Mouse (Mus musculus) left cerebral cortex, postnatal 36 days (tissue): ENCODE data around the gene Adap1. TPM values are rescaled to one million over a fixed set of nuclear protein-coding genes. Genes with fewer than 3 reads are reported as not detected.
A peak's percentile ranks its signal among the peaks of the same experiment; 100 is the strongest.

ENCODE experiments used
- DNase-seq, 2 experiments: peaks; one replicate each; pipeline ENCODE4 v3.0.0; 2021 to 2022; ENCODE audit warnings: low spot score in 2 of 2, mixed read lengths in 1 of 2
- intact Hi-C: fragments of 180-260 bp; cut with DNase I; formaldehyde crosslinking; loops from one replicate; pipeline ENCODE4 v1.15.1; 2025
- total RNA-seq, 2 experiments: library from RNA; stranded (reverse); gene quantifications; 2 replicates each; pipeline ENCODE4 v1.2.3; 2021

Adap1 gene
- total RNA-seq, result 100 to 1,000 TPM; 260 to 316 TPM

DNA sequence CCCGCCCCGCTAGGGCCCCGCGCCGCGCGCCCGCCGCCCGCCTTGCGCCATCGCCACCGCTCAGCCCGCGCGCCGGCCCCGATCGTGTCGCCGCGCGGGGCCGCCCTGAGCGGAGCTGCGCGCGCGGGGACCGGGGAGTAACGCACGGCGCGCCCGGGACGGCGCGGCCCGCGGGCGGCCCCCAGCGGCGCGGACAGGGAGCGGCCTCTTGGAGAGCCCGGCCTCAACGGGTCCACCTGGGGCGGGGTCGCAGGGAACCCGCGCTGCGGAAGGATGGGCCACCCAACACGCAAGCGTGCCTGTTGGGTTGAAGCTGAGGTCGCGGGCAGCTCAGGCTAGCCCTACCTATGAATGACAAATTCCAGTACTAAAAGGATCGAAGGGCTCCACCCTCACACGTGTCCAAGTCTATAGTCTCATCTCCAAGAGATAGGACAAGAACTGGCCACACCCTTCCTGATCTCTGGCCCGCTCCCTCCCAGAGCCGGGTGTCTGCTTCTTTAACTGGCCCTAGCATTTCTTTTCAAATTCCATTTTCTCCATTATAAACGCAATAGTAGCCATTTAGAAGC, at the start of gene Adap1:
TSS of gene Adap1 (minus strand) at position 228 of the 572 bp plus-strand sequence.
- intact Hi-C loops, result loop anchor here (1.0 kb wide), 1 partner anchor 43 kb away; no protein-coding TSS in a partner anchor
- DNase-seq, result peak; percentile 75 to 78

DNA sequence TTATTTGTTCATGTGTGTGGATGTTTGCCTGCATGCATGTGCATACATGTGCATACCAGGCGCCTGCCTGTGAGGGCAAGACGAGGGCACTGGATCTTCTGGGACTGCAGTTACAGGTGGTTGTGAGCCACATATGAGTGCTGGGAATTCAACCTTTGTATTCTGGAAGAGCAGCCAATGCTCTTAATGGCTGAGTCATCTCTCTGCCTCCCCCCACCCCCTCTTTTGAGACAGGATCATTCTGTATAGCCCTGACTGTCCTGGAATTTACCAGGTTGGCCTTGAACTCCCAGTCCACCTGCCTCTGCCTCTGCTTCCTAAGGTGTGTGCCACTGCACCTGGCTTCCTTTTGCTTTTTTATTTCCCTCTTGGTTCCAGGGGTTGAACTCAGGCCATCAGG, 49.4 kb upstream of the Adap1 start:
- intact Hi-C loops, result no loop called here
- DNase-seq, result no peak

DNA sequence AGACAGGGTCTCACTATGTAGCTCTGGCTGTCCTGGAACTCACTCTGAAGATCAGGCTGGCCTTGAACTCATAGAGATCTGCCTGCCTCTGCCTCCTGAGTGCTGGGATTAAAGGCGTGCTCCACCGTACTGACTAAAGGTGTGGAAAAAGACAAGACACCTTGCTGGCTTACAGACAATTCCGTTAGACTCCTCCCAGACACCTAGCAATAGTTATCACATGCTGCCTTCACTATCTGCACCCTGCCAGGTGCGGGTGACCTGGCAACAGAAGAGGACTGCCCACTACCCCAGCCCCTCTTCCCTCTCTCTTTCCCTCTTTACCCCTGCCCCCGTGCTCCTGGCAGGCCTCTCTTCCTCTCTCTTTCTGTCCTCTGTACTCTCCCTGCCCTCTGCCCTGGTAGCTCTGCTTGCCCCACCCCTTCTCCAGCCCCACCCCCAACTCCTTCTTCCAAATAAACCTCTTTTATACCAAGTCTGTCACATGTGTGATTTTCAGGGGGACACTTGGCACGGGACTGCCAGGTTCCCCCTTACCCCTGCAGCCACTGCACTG, 48.5 kb upstream of the Adap1 start:
- intact Hi-C loops, result no loop called here
- DNase-seq, result no peak

DNA sequence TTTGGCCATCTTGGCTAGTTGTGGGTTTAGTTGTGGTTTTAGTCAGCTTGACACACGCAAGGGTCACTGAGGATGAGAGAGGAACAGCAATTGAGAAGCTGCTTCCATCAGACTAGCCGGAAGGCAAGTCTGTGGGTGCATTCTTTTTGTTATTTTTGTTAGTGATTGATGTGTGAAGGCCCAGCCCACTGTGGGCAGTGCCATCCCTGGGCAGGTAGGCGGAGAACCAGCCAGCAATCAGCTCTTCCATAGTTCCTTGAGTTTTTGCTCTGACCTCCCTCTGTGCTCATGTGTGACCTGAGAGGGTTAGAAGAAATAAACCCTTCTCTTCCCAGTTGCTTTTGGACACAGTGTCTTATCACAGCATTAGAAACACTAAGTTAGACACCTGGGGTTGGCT, 47.7 kb upstream of the Adap1 start:
- DNase-seq, result no peak
- intact Hi-C loops, result no loop called here

DNA sequence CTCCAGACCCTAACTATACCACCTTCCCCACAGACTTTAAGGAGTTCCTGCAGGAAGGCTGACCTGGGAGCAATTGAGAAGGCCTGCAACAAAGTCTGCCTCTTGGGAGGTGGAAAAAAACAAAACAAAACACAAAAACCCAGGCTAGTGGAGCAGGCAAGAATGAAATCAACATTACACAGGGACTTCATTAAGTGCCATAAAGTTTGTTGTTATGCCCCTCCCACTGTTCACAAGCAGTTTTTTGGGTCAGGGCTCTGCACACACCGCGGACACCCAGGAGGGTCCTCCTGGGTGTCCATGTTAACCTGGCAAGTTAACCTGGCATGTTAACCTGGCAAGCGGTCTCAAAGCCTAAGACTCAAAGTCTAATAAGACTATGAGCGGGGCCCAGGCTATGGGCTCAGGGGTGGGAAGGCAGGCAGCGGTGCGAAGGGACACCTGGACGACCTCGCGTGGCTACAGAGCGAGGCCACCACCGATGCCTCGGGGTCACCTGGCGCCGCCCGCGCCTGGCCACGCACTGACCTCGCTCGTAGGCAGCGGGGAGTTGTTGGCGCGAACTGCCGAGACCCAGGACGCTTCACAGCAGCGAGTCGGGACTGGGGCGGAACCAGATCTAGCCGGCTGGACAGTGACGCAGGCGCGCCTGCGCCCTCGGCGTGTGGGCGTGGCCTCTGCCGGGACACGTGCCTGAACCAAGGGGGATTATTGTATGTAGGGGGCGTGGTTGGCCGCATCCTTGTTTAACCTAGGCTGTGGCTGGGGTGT, 46.4 kb upstream of the Adap1 start:
- DNase-seq, result peak; percentile 87
- intact Hi-C loops, result no loop called here

DNA sequence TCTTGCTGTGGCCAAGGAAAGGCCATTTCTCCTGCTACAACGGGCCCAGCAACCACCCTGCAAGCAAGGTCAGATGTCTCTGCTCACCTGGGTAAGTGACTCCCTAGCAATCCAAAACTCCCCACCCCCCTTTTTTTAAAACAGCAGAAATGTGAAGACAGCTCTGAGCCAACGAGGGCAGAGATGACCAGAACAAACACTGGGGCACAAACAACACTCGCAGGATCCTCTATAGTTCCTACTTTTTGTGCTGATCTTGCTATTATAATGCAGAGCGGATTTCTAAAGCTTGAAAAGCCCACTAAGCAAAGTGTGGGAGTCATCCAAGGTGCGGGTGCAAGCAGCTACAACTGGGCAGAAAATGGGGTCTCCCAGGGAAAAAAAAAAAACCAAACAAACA, 45.7 kb upstream of the Adap1 start:
- intact Hi-C loops, result no loop called here
- DNase-seq, result no peak

DNA sequence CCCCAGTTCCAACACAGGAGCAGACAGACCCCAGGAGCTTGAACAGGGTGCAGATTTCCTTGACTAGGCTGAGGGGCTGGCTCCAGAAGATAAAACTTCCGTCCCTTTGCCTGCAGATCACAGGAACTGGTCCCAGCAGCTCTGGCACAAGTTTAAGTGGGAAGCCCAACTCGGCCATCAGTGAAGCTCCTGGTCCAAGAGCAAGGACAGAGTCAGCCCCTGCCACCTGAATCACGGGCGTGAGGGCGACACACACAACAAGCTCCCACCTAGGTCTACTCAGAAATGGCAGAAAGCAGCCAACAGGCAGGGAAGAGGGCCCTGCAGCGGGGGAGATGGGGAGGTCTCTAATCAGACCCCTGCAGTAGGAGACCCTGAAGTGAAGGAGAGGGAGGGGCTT, 44.9 kb upstream of the Adap1 start:
- intact Hi-C loops, result no loop called here
- no peak for DNase-seq

DNA sequence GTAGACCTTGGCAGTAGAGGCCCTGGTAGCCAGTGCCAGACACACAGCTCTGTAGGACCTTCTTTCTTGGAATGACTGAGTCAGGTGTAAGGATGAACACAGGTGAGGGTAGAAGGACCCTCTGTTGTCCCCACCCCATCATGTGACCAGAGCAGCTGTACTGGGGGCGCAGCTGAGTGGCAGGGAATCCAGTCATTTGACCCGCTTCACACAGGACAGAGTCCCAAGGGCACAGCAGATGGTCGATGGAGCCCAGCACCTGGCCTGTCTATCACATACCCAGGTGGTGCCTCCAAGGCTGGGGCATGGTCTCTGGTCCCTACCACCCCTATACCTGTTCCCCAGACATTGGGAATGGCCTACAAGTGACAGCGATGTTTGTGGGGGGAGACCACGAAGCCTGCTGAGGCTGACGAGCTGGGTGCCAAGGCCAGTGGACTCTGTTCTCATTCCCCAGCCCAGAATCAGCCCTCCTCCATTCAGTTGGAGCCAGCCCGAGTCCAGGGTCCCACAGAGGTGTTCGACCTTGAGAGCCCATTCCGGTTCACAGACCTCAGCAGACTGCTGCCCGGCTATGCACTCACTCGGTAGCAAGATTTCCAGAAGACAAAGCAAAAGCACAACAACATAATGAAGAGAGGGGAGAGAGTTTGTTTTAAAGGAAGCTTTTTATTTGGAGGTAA, 43.4 kb upstream of the Adap1 start:
- intact Hi-C loops, result no loop called here
- no peak for DNase-seq

DNA sequence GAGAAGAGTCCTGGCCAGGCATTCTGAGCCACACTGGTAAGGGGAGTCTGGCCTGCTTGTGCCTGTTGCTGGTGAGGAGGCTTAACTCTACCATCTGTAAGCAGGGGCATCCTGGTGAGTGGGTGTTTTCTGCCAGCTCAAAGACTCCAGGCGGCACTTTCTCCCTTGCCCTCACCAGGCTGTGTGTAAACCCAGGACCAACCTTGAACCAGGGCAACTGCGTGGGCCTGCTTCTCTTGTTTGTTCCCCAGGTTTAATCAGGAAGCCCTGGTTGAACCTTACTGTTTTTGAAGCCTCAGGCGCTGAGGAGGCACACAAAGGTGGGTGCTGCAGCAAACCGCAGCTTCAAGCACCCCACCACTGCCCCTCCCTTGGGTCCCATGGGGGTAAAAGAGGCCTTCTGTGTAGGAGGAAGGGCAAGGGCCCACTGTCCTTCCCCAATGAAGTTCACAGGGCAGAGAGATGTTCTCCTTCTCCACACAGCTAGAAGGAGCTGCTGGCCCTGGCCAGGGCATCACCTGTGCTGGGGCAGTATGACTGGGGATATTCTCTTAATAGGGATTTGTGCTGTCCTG, 42.5 kb upstream of the Adap1 start:
- DNase-seq, result no peak
- intact Hi-C loops, result no loop called here

DNA sequence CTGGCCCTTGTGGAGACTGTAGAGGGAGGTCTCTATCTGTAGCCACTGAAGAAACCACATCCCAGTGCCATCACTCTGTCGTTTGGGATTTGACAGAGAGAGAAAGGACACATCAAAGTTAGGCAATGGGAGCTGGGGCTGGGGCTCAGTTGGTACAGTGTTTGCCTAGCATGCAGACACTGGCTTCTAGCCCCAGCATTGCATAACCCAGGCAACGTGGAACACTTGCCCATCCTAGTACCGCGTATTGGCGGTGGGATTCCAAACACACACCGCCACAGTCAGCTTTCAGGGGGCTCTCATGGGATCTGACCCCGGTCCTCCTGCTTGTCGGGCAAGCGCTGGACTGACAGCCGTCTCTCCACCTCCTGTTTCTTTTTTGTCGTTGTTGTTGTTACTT, 41.1 kb upstream of the Adap1 start:
- intact Hi-C loops, result no loop called here
- no peak for DNase-seq

DNA sequence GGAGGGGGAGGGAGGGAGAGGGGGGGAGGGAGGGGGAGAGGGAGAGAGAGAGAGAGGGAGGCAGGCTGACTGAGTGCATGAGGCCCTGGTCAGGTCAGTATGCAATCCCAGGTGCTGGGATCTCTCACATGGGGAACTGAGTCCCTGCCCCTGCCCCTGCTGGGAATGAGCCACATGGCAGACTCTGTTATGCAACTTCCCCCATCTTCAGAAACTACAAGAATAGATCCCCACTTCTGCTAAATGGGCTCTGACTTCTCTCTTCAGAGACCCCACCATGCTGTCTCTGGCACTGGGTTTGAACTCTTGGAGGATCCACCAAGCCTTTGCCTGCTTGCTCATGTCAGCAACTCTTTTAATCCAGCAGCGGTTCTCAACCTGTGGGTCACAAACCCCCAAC, 40.4 kb upstream of the Adap1 start:
- no peak for DNase-seq
- intact Hi-C loops, result loop anchor here (2.0 kb wide), 1 partner anchor 103 kb away; no protein-coding TSS in a partner anchor

DNA sequence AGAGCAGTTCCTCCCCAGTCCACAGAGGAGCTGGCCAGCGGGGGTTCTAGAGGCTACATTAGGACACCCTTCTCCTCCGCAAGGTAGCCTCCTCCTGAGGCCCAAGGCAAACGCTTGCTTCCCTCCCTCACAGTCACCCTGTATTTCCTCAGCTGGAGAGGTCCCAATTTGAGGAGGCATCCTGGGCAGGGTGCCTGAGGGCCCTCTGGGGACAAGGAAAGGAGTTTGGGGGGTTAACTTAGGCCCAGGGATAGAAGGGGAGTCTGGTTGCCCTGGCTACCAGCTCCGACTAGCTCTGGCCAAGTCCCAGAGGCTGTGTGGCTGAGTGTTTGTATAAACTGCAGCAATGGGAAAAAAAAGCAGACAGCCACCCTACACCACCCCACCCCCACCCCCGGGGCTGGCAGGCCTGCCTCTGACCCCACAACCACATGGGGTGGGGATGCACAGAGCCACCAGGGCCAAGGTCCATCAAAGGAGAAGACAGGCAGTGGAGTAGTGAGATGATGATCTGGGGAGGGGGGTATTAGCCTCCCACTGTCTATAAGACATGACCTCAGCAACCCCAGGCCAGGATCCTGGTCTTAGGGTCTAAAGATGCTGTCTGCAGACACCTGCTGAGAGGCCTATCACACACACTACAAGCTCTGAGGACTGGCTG, 39.6 kb upstream of the Adap1 start:
- intact Hi-C loops, result loop anchor here (1.0 to 2.0 kb wide), 2 partner anchors 34 to 104 kb away; no protein-coding TSS in a partner anchor
- DNase-seq, result no peak

DNA sequence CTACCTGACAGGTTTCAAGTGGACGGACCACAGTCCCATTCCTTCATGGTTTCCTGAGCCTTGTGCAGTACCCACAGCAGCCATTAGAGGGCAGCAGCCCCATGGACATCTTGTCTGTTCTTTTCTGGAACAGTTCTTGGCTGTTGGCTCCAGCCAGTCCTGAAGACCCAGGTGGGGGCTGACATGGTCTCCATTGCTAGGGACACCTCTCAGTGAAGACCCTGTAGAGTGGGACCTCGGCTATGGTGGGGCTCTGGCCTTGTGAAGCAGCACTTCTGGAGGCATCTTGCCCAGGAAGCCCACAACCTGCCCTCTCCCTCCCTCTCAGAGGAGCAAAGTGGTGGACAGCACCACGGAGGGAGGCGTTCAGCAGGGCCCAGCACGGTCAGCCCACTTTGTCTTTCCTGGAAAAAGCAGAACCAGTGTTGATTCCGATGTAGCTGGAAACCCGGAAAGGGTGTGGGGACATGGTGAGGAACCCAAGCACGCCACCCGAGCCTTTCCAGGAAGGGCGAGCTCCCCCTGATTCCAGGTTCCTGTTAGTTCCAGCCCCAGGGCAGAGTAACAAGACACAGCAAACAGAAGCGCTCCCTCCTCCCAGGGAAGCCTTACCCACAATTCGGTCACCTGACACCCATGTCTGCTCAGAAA, 39.0 kb upstream of the Adap1 start:
- DNase-seq, result peak; percentile 85 to 89
- intact Hi-C loops, result loop anchor here (1.0 to 2.0 kb wide), 2 partner anchors 35 to 104 kb away; no protein-coding TSS in a partner anchor

DNA sequence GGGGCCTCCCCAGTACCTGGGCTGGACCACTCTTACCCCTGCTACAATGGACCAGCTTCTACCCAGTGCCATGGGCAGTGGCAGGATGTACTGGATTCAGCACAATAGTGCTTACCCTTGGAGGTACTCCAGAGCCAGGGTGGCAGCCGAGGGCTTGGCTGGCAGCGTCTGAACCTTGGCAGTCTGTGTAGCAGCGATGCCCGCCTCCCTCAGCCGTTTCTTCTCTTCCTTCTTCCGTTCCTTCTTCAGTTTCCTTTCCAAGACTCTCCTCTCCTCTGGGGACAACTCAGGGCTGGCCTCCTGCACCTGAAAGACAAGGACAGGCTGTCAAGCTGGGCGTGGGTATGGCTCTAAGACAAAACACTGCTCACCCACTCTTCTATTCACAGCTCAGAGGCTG, 38.4 kb upstream of the Adap1 start:
- DNase-seq, result no peak
- intact Hi-C loops, result loop anchor here (1.0 to 2.0 kb wide), 2 partner anchors 35 to 105 kb away; no protein-coding TSS in a partner anchor

DNA sequence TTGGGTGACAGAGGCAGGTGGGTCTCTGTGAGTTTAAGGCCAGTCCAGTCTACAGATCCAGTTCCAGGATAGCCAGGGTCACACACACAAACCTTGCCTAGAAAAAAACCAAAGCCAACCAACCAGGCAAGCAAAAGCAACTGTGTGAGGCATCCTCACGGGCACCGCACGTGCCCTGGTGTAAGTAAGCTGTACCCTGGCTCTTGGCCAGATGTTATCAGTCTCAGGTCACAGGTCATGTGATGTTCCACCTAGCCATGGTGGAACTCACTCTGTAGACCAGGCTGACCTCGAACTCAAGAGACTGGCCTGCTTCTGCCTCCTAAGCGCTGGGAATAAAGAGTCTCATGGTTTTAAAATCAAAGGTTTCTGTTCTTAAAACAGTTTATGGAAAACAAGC, 33.8 kb upstream of the Adap1 start:
- intact Hi-C loops, result no loop called here
- no peak for DNase-seq

DNA sequence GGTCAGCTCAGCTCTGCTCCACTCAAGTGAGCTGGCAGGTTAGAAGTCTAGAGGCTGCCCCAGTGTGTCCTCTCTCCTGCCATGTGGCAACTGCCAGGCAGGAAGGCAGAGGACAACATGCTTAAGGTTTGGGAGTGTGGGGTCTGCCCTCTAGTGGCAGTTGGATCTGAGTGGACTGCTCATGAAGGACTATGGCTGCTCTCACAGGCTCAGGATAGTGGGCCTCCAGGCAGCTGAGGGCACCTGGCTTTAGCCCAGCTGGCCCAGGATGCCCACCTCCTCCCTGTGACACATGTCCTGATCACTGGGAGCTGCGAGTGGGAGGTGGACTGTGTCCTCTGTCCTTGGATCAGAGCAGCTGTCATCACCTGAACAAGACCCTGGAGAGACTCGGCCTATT, 33.2 kb upstream of the Adap1 start:
- intact Hi-C loops, result no loop called here
- DNase-seq, result no peak

DNA sequence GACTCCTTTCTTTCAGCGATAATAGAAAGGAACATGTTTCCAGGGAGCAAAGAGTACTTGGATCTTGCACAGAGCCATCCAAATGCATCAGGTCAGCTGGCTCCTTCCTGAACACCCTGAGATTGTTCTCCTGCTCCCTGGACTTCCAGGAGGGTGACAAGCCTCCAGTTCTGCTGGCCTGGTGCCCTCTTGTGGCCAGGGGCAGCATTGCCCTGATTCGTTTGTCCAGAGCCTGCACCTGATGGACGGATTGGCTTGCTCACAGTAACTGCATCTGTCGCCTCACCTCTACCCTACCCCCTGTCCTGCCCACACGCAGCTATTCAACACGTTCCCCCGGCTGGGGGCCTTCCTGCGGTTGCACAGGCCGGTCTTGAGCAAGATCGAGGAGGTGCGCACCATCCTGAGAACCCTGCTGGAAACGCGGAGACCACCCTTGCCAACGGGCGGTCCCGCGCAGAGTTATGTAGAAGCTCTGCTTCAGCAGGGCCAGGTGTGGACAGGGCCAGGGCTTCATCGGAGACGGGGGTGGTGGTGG, 29.9 kb upstream of the Adap1 start:
- intact Hi-C loops, result no loop called here
- DNase-seq, result peak; percentile 69 to 73

DNA sequence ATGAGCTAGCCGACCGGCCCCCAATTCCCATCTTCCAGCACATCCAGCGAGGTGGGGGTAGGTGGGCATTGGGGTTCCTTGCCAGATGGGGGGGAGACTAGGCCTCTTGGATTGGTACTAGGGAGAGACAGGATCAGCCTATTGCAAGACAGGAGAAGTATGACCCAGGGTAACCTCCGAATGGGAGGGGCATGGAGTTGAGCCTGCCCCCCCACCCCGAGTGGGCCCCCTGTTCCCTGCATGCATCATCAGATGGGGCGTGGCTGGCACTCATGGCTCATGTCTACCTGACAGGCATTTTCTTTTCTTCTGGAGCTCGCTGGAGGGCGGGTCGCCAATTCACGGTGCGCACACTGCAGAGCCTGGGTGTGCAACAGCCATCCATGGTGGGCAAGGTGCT, 28.5 kb upstream of the Adap1 start:
- intact Hi-C loops, result no loop called here
- DNase-seq, result no peak

DNA sequence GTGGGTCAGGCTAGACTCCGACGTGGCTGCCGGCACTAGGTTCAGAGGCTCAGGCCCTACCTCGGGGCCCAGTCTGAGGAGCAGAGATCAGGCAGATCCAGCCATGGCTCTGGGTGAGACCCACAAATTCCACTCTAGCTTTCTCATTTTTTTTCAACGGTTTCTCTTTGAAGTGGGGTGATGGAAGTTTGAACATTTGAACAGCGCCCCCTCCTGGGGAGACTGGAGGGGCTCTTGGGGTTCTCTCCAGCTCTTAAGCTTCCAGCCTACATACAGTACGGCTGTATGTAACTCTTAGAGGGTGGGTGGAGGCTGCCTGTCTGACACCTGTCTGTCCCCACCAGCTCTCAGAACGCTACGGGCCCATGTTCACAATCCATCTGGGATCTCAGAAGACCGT, 28.1 kb upstream of the Adap1 start:
- DNase-seq, result no peak
- intact Hi-C loops, result no loop called here
